Mouse (Mus musculus): ENCODE results near the gene Tsen15. TPM values are rescaled to one million over a fixed set of nuclear protein-coding genes. Genes with fewer than 3 reads are reported as not detected.

Tsen15 gene
- polyA plus RNA-seq, 1 experiment, result 3.1 TPM

- Histone ChIP-seq H3K4me1 (ENCODE audit: control insufficient read depth) (no peaks in the 10 kb centered on the region), H3K36me3 (ENCODE audit: control insufficient read depth) (no peaks in the 10 kb centered on the region), H3K9me3 (ENCODE audit: control insufficient read depth, low read length) (peaks cover 3% of the 10 kb centered on the region; the same call in 1 of the 2 replicates), H3K27me3 (ENCODE audit: control insufficient read depth) (no peaks in the 10 kb centered on the region), H3K4me3 (replicated peaks) (no peak overlapping the region)
- TF ChIP-seq GATA1 (IDR thresholded peaks at IDR 0.05; ENCODE audit: low read length), result no peak
- TF ChIP-seq TAL1 (IDR thresholded peaks at IDR 0.05; ENCODE audit: low read length), result no peak
Observed at GRCm38 (mm10) chr1:152413961-152414360, 27.5 kb upstream of the Tsen15 start.

- Histone ChIP-seq H3K4me3 (replicated peaks) (no peak overlapping the region), H3K9me3 (ENCODE audit: control insufficient read depth, low read length) (peaks cover 3% of the 10 kb centered on the region; the same call in 1 of the 2 replicates), H3K4me1 (ENCODE audit: control insufficient read depth) (no peaks in the 10 kb centered on the region), H3K27me3 (ENCODE audit: control insufficient read depth) (no peaks in the 10 kb centered on the region), H3K36me3 (ENCODE audit: control insufficient read depth) (no peaks in the 10 kb centered on the region)
- TF ChIP-seq TAL1 (IDR thresholded peaks at IDR 0.05; ENCODE audit: low read length) (no peak), GATA1 (IDR thresholded peaks at IDR 0.05; ENCODE audit: low read length) (no peak)
Observed at GRCm38 (mm10) chr1:152413116-152413515, 26.6 kb upstream of the Tsen15 start.

GRCm38 (mm10) chr1:152410657-152411056 lies 24.2 kb upstream of the Tsen15 start:
- Histone ChIP-seq H3K36me3 (ENCODE audit: control insufficient read depth) (no peaks in the 10 kb centered on the region), H3K9me3 (ENCODE audit: control insufficient read depth, low read length) (peaks cover 3% of the 10 kb centered on the region; the same call in 1 of the 2 replicates), H3K4me1 (ENCODE audit: control insufficient read depth) (no peaks in the 10 kb centered on the region), H3K4me3 (replicated peaks) (no peak overlapping the region), H3K27me3 (ENCODE audit: control insufficient read depth) (no peaks in the 10 kb centered on the region; the same call in 1 of the 2 replicates)
- TF ChIP-seq GATA1 (IDR thresholded peaks at IDR 0.05; ENCODE audit: low read length) (no peak), TAL1 (IDR thresholded peaks at IDR 0.05; ENCODE audit: low read length) (no peak)

GRCm38 (mm10) chr1:152409356-152409755 lies 22.9 kb upstream of the Tsen15 start:
- TF ChIP-seq GATA1 (IDR thresholded peaks at IDR 0.05; ENCODE audit: low read length) (no peak), TAL1 (IDR thresholded peaks at IDR 0.05; ENCODE audit: low read length) (no peak)
- Histone ChIP-seq H3K36me3 (ENCODE audit: control insufficient read depth) (no peaks in the 10 kb centered on the region), H3K4me1 (ENCODE audit: control insufficient read depth) (no peaks in the 10 kb centered on the region), H3K27me3 (ENCODE audit: control insufficient read depth) (no peaks in the 10 kb centered on the region; the same call in 1 of the 2 replicates), H3K4me3 (replicated peaks) (no peak overlapping the region), H3K9me3 (ENCODE audit: control insufficient read depth, low read length) (peaks cover 3% of the 10 kb centered on the region; the same call in 1 of the 2 replicates)

- H3K4me3 ChIP-seq (replicated peaks), result no peak overlapping the region
- H3K27me3 ChIP-seq (ENCODE audit: control insufficient read depth), result no peaks in the 10 kb centered on the region; the same call in 1 of the 2 replicates
- no peaks in the 10 kb centered on the region for H3K36me3 ChIP-seq (ENCODE audit: control insufficient read depth)
- TF ChIP-seq GATA1 (IDR thresholded peaks at IDR 0.05; ENCODE audit: low read length), result no peak
- no peak for TF ChIP-seq TAL1 (IDR thresholded peaks at IDR 0.05; ENCODE audit: low read length)
- H3K4me1 ChIP-seq (ENCODE audit: control insufficient read depth), result no peaks in the 10 kb centered on the region
- peaks cover 1% of the 10 kb centered on the region; the same call in 1 of the 2 replicates for H3K9me3 ChIP-seq (ENCODE audit: control insufficient read depth, low read length)
Observed at GRCm38 (mm10) chr1:152407021-152407946, 20.8 kb upstream of the Tsen15 start.

GRCm38 (mm10) chr1:152400556-152401540 lies 14.4 kb upstream of the Tsen15 start:
- Histone ChIP-seq H3K4me1 (ENCODE audit: control insufficient read depth) (no peaks in the 10 kb centered on the region), H3K27me3 (ENCODE audit: control insufficient read depth) (peaks cover 37% of the 10 kb centered on the region), H3K36me3 (ENCODE audit: control insufficient read depth) (no peaks in the 10 kb centered on the region), H3K9me3 (ENCODE audit: control insufficient read depth, low read length) (peaks cover 3% of the 10 kb centered on the region; the same call in 1 of the 2 replicates), H3K4me3 (replicated peaks) (peak overlapping the region; percentile 56)
- TF ChIP-seq GATA1 (IDR thresholded peaks at IDR 0.05; ENCODE audit: low read length), result no peak
- TF ChIP-seq TAL1 (IDR thresholded peaks at IDR 0.05; ENCODE audit: low read length), result no peak

GRCm38 (mm10) chr1:152399790-152400555 lies 13.5 kb upstream of the Tsen15 start, which contains the start of gene Colgalt2:
Gene Colgalt2 (plus strand): TSS chr1:152399830.
- H3K4me3 ChIP-seq (replicated peaks), result peak within 1 kb of the TSS; percentile 56
- H3K27me3 ChIP-seq (ENCODE audit: control insufficient read depth), result peaks cover 37% of the 10 kb centered on the region
- H3K36me3 ChIP-seq (ENCODE audit: control insufficient read depth), result no peaks in the 10 kb centered on the region
- no peaks in the 10 kb centered on the region for H3K4me1 ChIP-seq (ENCODE audit: control insufficient read depth)
- H3K9me3 ChIP-seq (ENCODE audit: control insufficient read depth, low read length), result peaks cover 3% of the 10 kb centered on the region; the same call in 1 of the 2 replicates
- TF ChIP-seq TAL1 (IDR thresholded peaks at IDR 0.05; ENCODE audit: low read length), result no peak
- no peak for TF ChIP-seq GATA1 (IDR thresholded peaks at IDR 0.05; ENCODE audit: low read length)

GRCm38 (mm10) chr1:152398708-152399107 lies 12.2 kb upstream of the Tsen15 start:
- Histone ChIP-seq H3K9me3 (ENCODE audit: control insufficient read depth, low read length) (peaks cover 3% of the 10 kb centered on the region; the same call in 1 of the 2 replicates), H3K4me1 (ENCODE audit: control insufficient read depth) (no peaks in the 10 kb centered on the region), H3K27me3 (ENCODE audit: control insufficient read depth) (peaks cover 37% of the 10 kb centered on the region), H3K4me3 (replicated peaks) (no peak overlapping the region), H3K36me3 (ENCODE audit: control insufficient read depth) (no peaks in the 10 kb centered on the region)
- no peak for TF ChIP-seq GATA1 (IDR thresholded peaks at IDR 0.05; ENCODE audit: low read length)
- no peak for TF ChIP-seq TAL1 (IDR thresholded peaks at IDR 0.05; ENCODE audit: low read length)

Data from erythroblast, embryonic 14.5 days (primary cell).